Mouse (Mus musculus) C2C12 (cell line): Measurements from ENCODE around the gene Naxd.

Source experiments
- CTCF ChIP-seq: IDR thresholded peaks from one replicate; pipeline ENCODE4 v1.5.1; 2011; ENCODE audit not compliant: control insufficient read depth, insufficient read depth, insufficient read length
- MAX ChIP-seq: IDR thresholded peaks from one replicate; pipeline ENCODE4 v1.6.1; 2011; ENCODE audit warnings: mild to moderate bottlenecking, control low read depth

DNA sequence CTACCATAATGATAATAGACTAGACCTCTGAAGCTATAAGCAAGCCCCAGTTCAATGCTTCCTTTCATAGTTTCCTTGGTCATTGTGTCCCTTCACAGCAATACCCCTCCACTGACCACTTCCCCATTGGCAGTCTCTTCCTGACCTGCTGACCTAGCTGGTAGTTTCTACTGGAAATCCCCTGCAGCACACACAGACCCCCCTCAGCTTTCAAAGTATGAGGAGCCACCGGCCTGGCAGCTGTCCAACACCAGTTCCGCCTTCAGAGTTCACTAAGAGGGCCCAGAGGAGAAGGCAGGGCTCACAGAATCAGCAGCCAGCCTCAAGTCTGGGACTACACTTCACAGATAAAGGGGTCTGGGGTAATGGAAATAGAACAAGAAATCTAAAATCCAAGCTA lies 36.4 kb upstream of the Naxd start:
- TF ChIP-seq CTCF (no peak), MAX (no peak)
